Mouse (Mus musculus) heart, postnatal 36 days (tissue): Measurements from ENCODE around the gene Noct. TPM values are rescaled to one million over a fixed set of nuclear protein-coding genes. Genes with fewer than 3 reads are reported as not detected.

Experiments used
- microRNA-seq, 2 experiments: library from miRNA; unstranded; fragments of <30 nt; microRNA quantifications; one replicate each; pipeline ENCODE4 v1.2.0; 2021; ENCODE audit warnings: borderline number of aligned reads in 2 of 2
- total RNA-seq, 2 experiments: library from RNA; stranded (reverse); gene quantifications; 2 replicates each; pipeline ENCODE4 v1.2.3; 2021

Gene Noct
- total RNA-seq, 2 experiments from 2014 or later: 33.6 to 35.1 TPM

Small RNA genes lying within 50 kb of the gene (microRNA-seq; reads per million reads assigned to microRNA genes)
- gene Gm24282: 0 reads per million in 2 experiments

Other genes with a start within 250 kb of the Noct start
- gene Elf2, start 116.2 kb downstream of the Noct start, total RNA-seq: 10 to 100 TPM; 53.8 to 62.2 TPM
- under 1 TPM in 1 of 2 experiments, not detected in 1; 0.33 TPM for gene Mgarp, start 172.3 kb downstream of the Noct start, total RNA-seq
- 1,000 to 10,000 TPM; 1,613 to 1,736 TPM for gene Ndufc1, start 184.5 kb downstream of the Noct start, total RNA-seq
- 10 to 100 TPM; 42.8 to 48.4 TPM for gene Naa15, start 190.7 kb downstream of the Noct start, total RNA-seq